Mouse (Mus musculus) lung, postnatal 14 days (tissue): ENCODE results near the gene Slc23a4.

ENCODE experiments used
- DNase-seq: peaks from one replicate; pipeline ENCODE4 v3.0.0; 2021

Slc23a4 gene

GRCm38 (mm10) chr6:34910371-34911219 lies 77.6 kb downstream of the Slc23a4 start, which contains the start of gene Wdr91:
TSS of gene Wdr91 (minus strand) at chr6:34910876.
- peak; percentile 97 for DNase-seq

GRCm38 (mm10) chr6:34909631-34910345 lies 78.4 kb downstream of the Slc23a4 start:
- no peak for DNase-seq

GRCm38 (mm10) chr6:34907696-34908260 lies 80.4 kb downstream of the Slc23a4 start:
- peak; percentile 21 for DNase-seq

DNA sequence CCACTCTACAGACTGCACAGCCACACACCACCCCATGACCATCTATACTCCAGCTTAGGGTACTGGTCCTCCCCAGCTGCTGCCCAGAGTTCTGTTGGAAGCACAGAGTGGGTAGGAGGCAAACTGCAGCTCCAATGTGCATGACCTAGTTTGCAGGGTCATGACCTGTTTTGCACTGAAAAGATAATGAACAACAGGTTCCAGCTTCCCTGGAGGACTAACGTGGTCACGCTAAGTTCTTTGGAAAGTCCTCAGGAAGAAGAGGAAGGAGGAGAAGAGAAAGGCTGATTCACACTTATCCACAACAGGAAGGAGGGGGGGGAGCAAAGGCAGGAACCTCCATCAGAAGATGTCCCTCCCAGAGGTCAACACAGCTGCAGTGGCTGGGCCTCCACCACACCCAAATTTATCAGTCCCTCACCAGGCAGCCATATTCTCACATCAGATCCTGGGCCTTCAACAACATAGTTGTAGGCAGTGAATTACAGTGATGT lies 81.0 kb downstream of the Slc23a4 start:
- no peak for DNase-seq

GRCm38 (mm10) chr6:34906661-34907060 lies 81.5 kb downstream of the Slc23a4 start:
- DNase-seq: no peak

DNA sequence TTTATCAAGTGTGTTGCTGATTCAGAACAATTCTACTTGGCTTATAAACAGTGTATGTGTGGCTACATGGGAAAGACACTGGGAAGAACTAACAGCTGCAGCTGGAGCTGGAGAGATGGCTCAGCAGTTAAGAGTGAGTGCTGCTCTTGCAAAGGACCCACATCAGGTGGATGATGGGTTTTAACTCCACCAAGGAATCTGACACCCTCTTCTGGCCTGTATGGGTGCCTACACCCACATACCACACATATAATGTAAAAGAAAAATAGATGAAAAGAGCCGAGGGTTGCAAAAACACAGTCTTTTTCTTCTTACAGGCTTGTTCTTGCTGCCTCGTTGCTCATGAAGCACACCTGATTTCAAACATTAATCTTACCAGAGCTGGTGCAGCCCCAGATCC lies 82.1 kb downstream of the Slc23a4 start:
- no peak for DNase-seq

DNA sequence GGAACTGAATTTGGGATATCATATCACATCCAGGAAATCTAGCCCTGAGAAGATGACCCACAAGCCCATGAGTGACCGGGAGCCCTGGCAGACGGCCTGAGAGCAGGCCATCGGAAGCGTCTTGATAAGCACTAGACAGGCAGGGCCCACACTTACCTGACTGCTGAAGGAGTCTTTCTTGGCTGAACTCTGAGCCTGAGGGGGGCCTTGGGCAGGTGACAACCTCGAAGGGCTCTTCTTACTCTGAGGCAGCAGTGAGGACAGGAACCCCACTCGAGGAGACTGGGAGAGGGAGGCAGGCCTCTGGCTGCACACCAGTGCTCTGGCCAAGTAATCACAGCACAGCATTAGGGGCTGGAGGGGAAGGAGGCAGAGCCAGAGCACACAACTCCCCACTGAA lies 83.8 kb downstream of the Slc23a4 start:
- peak; percentile 50 for DNase-seq

GRCm38 (mm10) chr6:34903851-34904250 lies 84.4 kb downstream of the Slc23a4 start:
- DNase-seq: peak; percentile 30

- peak; percentile 74 for DNase-seq
Observed at GRCm38 (mm10) chr6:34903441-34903840, 84.8 kb downstream of the Slc23a4 start.

GRCm38 (mm10) chr6:34902578-34902977 lies 85.6 kb downstream of the Slc23a4 start:
- no peak for DNase-seq

- no peak for DNase-seq
Observed at GRCm38 (mm10) chr6:34901911-34902444, 86.2 kb downstream of the Slc23a4 start.

- DNase-seq: no peak
Observed at GRCm38 (mm10) chr6:34900990-34901389, 87.2 kb downstream of the Slc23a4 start.

GRCm38 (mm10) chr6:34899127-34899526 lies 89.1 kb downstream of the Slc23a4 start:
- no peak for DNase-seq

DNA sequence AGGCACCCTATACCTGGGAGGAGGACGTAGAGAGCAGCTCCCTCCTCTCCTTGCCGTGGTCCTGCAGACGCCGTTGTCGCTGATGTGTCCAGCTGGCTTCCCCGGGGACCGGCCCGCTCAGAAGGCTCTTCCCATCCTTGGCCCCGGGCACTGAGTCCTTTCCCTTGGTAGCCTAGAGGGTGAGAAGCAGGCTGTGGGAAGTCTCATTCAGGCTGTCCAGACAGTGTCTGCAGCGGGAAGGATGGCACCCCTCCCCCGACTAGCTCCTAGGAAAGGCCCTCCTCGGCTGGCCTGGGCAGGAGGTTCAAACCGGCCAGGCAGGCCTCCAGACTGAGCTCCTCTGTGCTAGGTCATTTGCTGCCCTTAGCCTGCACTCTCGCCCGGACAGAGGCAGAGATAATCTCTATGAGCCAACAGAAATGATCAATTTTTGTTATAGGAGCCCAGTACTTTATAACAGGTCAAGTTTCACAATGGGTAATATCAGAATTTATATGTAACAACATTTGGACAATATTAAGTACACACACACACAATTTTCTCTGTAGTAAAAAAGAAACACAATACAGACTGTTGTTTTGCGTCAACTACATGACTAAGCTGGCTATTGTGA lies 91.9 kb downstream of the Slc23a4 start:
- no peak for DNase-seq

DNA sequence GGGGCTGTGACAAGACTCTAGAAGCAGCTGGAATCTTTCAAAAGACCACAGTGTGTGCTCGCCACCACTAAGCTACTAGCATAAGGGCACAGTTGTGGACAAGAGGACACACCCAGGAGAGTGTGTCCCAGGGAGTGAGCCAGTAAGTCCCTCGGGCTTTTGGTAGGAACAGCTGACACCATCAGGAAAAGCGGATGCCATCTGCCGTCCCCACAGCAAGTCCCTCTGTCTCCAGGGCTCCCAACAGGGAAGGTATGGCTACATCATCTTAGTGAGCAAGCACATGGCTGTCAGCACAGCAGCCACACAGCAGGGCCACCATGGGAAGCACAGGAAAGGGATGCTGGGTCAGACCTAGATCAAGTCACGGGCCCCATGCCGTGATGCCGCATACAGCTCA lies 92.6 kb downstream of the Slc23a4 start:
- DNase-seq: no peak
